ENCODE assay signal across 7 mouse cellular contexts in the genomic region with DNA sequence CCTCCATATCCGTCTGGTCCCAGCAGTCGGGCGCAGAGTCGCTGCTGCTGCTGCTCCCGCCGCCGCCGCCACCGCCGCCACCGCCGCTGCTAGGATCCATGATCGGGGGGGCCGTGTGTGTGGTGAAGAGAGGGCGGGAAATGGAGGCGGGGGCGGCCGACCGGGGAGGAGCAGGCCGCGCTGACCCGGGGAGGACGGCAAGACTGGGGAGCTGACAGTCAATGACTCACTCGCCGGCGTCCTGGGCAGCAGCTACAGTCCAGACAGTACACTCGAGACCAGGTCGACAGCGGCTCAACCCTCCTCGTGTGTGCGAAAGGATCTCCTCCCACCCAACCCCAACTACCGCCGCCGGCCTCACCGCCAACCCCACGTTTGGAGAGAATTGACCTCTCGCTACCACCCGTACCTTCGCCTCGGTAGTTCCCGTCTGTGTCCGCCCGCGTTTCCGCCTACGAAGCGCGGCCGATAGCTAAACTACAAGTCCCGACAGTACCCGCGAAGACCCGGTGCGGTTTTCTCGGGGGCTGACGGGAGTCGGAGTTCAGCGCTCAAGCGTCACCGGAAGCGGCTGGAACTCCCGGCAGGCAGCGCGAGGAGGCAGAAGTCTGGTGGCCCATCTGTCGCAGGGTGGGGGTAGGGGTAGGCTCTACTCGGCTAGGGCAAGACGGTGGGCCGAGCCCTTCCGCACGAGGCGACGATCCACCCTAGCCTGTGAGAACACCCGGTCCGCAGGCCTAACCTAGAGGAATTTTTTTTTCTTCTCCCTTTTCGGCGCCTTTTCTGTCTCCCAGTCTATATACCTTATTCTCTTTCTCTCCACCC. TPM values are rescaled to one million over a fixed set of nuclear protein-coding genes. Genes with fewer than 3 reads are reported as not detected.
DNase-seq lines count a peak whose midpoint lies in the region; ATAC-seq lines count a peak whose summit lies in the region.

Gspt1 (minus strand) TSS at position 428 of the 825 bp plus-strand sequence.

- peak within 1 kb of the TSS; percentile 89 for H3K27ac ChIP-seq in embryonic facial prominence, embryonic 11.5 days (replicated peaks; ENCODE audit: low read depth, low read length)
- peak within 1 kb of the TSS; percentile 97 for H3K27ac ChIP-seq in limb, embryonic 10.5 days
- peak within 1 kb of the TSS; percentile 92 for H3K27ac ChIP-seq in midbrain, embryonic 13.5 days

- WGBS in embryonic facial prominence, embryonic 11.5 days, result under 1% methylated on average over 76 of the region's 76 CpGs
- under 1% methylated on average over 76 of the region's 76 CpGs for WGBS in limb, embryonic 10.5 days
- under 1% methylated on average over 71 of the region's 76 CpGs for WGBS in midbrain, embryonic 13.5 days

- H3K4me2 ChIP-seq in embryonic facial prominence, embryonic 11.5 days (ENCODE audit: low read depth, low read length), result peak within 1 kb of the TSS; percentile 82
- peak within 1 kb of the TSS; percentile 98 for H3K4me2 ChIP-seq in midbrain, embryonic 13.5 days (replicated peaks)

- H3K4me1 ChIP-seq in embryonic facial prominence, embryonic 11.5 days (ENCODE audit: control insufficient read depth, insufficient read depth, low read length), result no peaks in the 10 kb centered on the region; the same call in 1 of the 2 replicates
- H3K4me1 ChIP-seq in limb, embryonic 10.5 days, result peaks cover 18% of the 10 kb centered on the region
- H3K4me1 ChIP-seq in midbrain, embryonic 13.5 days (replicated peaks), result peaks cover 26% of the 10 kb centered on the region

- H3K36me3 ChIP-seq in embryonic facial prominence, embryonic 11.5 days (replicated peaks; ENCODE audit: control insufficient read depth, insufficient read depth, low read depth, low read length), result no peaks in the 10 kb centered on the region
- peaks cover 13% of the 10 kb centered on the region for H3K36me3 ChIP-seq in limb, embryonic 10.5 days
- no peaks in the 10 kb centered on the region for H3K36me3 ChIP-seq in midbrain, embryonic 13.5 days

- ATAC-seq in embryonic facial prominence, embryonic 11.5 days (replicated peaks; ENCODE audit: insufficient number of reproducible peaks, low FRiP score, low TSS enrichment, low read depth), result peak; percentile 98
- ATAC-seq in granulocyte monocyte progenitor cell, adult 5-6 weeks (replicated peaks; ENCODE audit: poor library complexity, severe bottlenecking), result peak; percentile 93
- ATAC-seq in midbrain, embryonic 13.5 days, result peak; percentile 98

- DNase-seq in adrenal gland, postnatal 14 days, result peak; percentile 99
- DNase-seq in embryonic facial prominence, embryonic 11.5 days (ENCODE audit: low spot score), result peak; percentile 99
- peak; percentile 99 for DNase-seq in kidney, adult 11 months
- DNase-seq in limb, embryonic 10.5 days (ENCODE audit: low spot score), result peak; percentile 98
- DNase-seq in spleen, adult 12 weeks (ENCODE audit: low spot score), result peak; percentile 96

- H3K27me3 ChIP-seq in embryonic facial prominence, embryonic 11.5 days (ENCODE audit: control insufficient read depth, insufficient read depth, low read length), result no peaks in the 10 kb centered on the region
- H3K27me3 ChIP-seq in limb, embryonic 10.5 days (ENCODE audit: low read depth, poor library complexity, severe bottlenecking), result no peaks in the 10 kb centered on the region
- no peaks in the 10 kb centered on the region for H3K27me3 ChIP-seq in midbrain, embryonic 13.5 days

- H3K4me3 ChIP-seq in embryonic facial prominence, embryonic 11.5 days (ENCODE audit: low read depth, low read length), result peak within 1 kb of the TSS; percentile 100
- H3K4me3 ChIP-seq in limb, embryonic 10.5 days, result peak within 1 kb of the TSS; percentile 99
- peak within 1 kb of the TSS; percentile 99 for H3K4me3 ChIP-seq in midbrain, embryonic 13.5 days (replicated peaks)

- H3K9me3 ChIP-seq in embryonic facial prominence, embryonic 11.5 days (replicated peaks; ENCODE audit: control insufficient read depth, low read length), result no peaks in the 10 kb centered on the region
- no peaks in the 10 kb centered on the region for H3K9me3 ChIP-seq in limb, embryonic 10.5 days (replicated peaks)
- no peaks in the 10 kb centered on the region for H3K9me3 ChIP-seq in midbrain, embryonic 13.5 days

- peak within 1 kb of the TSS; percentile 95 for H3K9ac ChIP-seq in embryonic facial prominence, embryonic 11.5 days (replicated peaks; ENCODE audit: low read length)
- H3K9ac ChIP-seq in midbrain, embryonic 13.5 days (replicated peaks), result peak within 1 kb of the TSS; percentile 90

RNA-seq across cellular contexts. Expression of gene Gspt1, which starts in this region (rescaled TPM):
- 122 and 133 TPM in 2 replicates for total RNA-seq in adrenal gland, postnatal 14 days (2021)
- polyA plus RNA-seq in embryonic facial prominence, embryonic 11.5 days (2014; fragmentation: Nextera tagmentation; extraction: Ambion mirVana), result 102 and 109 TPM in 2 replicates
- total RNA-seq in granulocyte monocyte progenitor cell, adult 5-6 weeks (2014; fragmentation: Nextera tagmentation), result 278 and 354 TPM in 2 replicates
- 150 and 165 TPM in 2 replicates for total RNA-seq in granulocyte monocyte progenitor cell, adult 5-6 weeks (2017)
- polyA plus RNA-seq in limb, embryonic 10.5 days (2016; fragmentation: Nextera tagmentation; extraction: Ambion mirVana), result 103 and 117 TPM in 2 replicates
- 51.2 and 55.2 TPM in 2 replicates for polyA plus RNA-seq in midbrain, embryonic 13.5 days (2015; fragmentation: Nextera tagmentation; extraction: Ambion mirVana)

Comparison
In these comparisons a context has a peak if more than half of its experiments do, and no peak if none do; other contexts are left out.
1. Peak in every context shown above with its lines: DNase-seq, ATAC-seq, H3K4me3 ChIP-seq and H3K27ac ChIP-seq.